Mouse (Mus musculus) spleen, adult 2 months (tissue): Measurements from ENCODE around the gene Nol3. TPM values are rescaled to one million over a fixed set of nuclear protein-coding genes. Genes with fewer than 3 reads are reported as not detected.

Source experiments
- DNase-seq, 2 experiments: peaks; one replicate each; pipeline versions ENCODE4 v3.0.0 to v3.0.0-alpha.2; 2012 to 2021; ENCODE audit warnings: low spot score in 2 of 2, low read depth in 1 of 2
- H3K27ac ChIP-seq: fragments of 200-500 bp; 2 replicates; pipeline ENCODE4 v1.5.1; 2012; ENCODE audit warnings: low read length, inconsistent platforms; ENCODE audit not compliant: insufficient read depth
- H3K27me3 ChIP-seq: fragments of 200-500 bp; 2 replicates; pipeline ENCODE4 v1.6.1; 2012; ENCODE audit warnings: mild to moderate bottlenecking, moderate library complexity, low read length, inconsistent platforms; ENCODE audit not compliant: control insufficient read depth, insufficient read depth
- H3K36me3 ChIP-seq: fragments of 200-500 bp; 2 replicates; pipeline ENCODE4 v1.6.1; 2012; ENCODE audit warnings: mild to moderate bottlenecking, low read length, inconsistent platforms; ENCODE audit not compliant: control insufficient read depth, insufficient read depth
- H3K4me1 ChIP-seq: fragments of 200-500 bp; 2 replicates; pipeline ENCODE4 v1.6.1; 2011; ENCODE audit warnings: inconsistent platforms; ENCODE audit not compliant: control insufficient read depth, insufficient read depth, insufficient read length
- H3K4me3 ChIP-seq: fragments of 200-500 bp; 2 replicates; pipeline ENCODE4 v1.5.1; 2011; ENCODE audit warnings: mild to moderate bottlenecking, inconsistent platforms; ENCODE audit not compliant: insufficient read depth, insufficient read length; ENCODE audit errors: extremely low read depth
- CTCF ChIP-seq: fragments of 200-500 bp; IDR thresholded peaks from 2 replicates; pipeline ENCODE4 v1.5.1; 2011; ENCODE audit warnings: mild to moderate bottlenecking, inconsistent platforms; ENCODE audit not compliant: insufficient read depth, insufficient read length, insufficient replicate concordance; ENCODE audit errors: extremely low read depth
- POLR2A ChIP-seq: fragments of 200-500 bp; IDR thresholded peaks from 2 replicates; pipeline ENCODE4 v1.6.1; 2011; ENCODE audit warnings: low read depth, low read length, inconsistent platforms
- WGBS: fragments of 180-500 bp; shearing (Covaris S2); methylation state at CpG from one replicate; pipeline ENCODE4 v1.1.7; 2018; 5-methylcytosine and 5-hydroxymethylcytosine counted together
- polyA plus RNA-seq: library from polyadenylated mRNA; depleted of rRNA; stranded (reverse); fragments of >200 nt; gene quantifications from 2 replicates; pipeline ENCODE4 v1.2.3, GENCODE M21; 2012

Gene Nol3
- polyA plus RNA-seq, 1 experiment = 0.70 TPM

DNA sequence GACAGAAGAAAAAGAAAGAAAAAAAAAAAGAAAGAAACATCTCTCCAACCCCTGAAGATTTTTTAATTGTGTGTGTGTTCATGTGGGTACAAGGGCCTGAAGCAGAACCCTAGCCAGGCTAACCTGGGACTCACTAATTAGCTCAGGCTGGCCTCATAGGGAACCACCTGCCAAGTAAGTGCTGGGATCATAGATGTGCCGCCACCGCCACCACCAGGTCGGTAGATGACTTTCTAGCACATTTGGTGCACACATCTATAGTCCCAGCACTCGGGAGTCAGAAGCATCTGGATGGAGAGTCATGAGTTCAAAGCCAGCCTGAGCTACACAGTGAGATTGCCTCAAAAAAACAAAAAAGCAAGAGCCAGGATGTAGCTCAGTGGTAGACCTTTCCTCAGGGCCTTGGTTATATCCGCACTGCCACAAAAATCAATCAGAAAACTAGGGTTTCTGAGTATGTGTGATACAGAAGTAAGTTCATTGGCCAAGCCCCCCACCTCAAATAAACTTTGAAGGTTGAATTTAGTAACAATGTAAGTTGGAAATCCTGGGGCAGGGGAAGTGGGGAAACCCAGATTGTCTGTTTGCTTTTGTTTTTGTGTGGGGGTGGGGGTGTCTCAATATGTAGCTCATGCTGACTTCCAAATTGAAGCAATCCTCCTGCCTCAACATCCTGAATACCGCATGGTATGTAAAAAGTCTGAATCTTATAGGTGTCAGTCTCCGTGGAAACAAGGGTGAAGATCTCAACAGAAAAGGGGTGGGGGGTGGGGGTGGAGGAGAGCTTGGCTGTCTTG lies 18.4 kb upstream of the Nol3 start:
- H3K27me3 ChIP-seq = no peaks in the 10 kb centered on the region
- H3K36me3 ChIP-seq = no peaks in the 10 kb centered on the region; the same call in 1 of the 2 replicates
- WGBS = 87% methylated on average over 7 of the region's 7 CpGs
- DNase-seq = no peak
- no peak overlapping the region for H3K27ac ChIP-seq
- peaks cover 33% of the 10 kb centered on the region for H3K4me1 ChIP-seq
- TF ChIP-seq CTCF = no peak
- no peak for TF ChIP-seq POLR2A
- H3K4me3 ChIP-seq = no peak overlapping the region

GRCm38 (mm10) chr8:105258911-105259720 lies 16.8 kb upstream of the Nol3 start:
- Histone ChIP-seq H3K27me3 (no peaks in the 10 kb centered on the region), H3K27ac (no peak overlapping the region), H3K36me3 (no peaks in the 10 kb centered on the region; the same call in 1 of the 2 replicates), H3K4me3 (peak overlapping the region; percentile 26; the same call in 1 of the 2 replicates), H3K4me1 (peaks cover 29% of the 10 kb centered on the region)
- no peak for DNase-seq
- no peak for TF ChIP-seq POLR2A
- TF ChIP-seq CTCF = no peak
- WGBS = 53% methylated on average over 55 of the region's 55 CpGs

DNA sequence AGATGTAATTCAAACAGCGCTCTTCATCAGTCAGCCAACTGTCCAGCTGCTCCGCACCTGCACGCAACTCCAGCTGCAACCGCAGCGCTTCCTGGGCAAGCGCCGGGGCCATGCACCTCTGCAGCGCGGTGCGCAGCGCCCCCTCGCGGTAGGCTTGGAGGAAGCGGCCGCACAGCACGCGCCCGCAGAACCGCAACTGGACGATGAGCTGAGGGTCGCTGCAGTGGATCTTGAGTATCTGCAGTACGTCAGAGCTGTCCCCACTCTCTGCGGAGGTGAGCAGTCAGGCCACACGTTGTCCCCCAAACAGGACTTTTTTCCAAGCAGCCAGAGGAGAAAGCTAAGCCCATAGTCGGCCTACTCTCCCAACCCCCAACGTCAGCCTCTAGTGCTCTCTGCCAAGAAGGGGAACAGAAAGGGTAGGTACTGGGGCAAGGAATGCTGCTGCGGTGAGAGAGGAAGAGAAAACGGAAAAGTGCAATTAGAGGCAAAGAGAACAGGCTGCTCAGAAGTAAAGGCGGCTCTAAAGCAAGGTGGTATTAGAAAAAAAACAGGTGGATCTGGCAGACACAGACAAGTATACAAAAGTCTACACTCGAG lies 16.1 kb upstream of the Nol3 start:
- Histone ChIP-seq H3K27me3 (no peaks in the 10 kb centered on the region), H3K36me3 (no peaks in the 10 kb centered on the region; the same call in 1 of the 2 replicates), H3K27ac (no peak overlapping the region), H3K4me3 (peak overlapping the region; percentile 36; the same call in 1 of the 2 replicates), H3K4me1 (peaks cover 23% of the 10 kb centered on the region)
- peak; percentile 92 for TF ChIP-seq CTCF
- TF ChIP-seq POLR2A = no peak
- 3% methylated on average over 30 of the region's 30 CpGs for WGBS
- DNase-seq = peak; percentile 45 to 66

- DNase-seq = no peak
- no peaks in the 10 kb centered on the region; the same call in 1 of the 2 replicates for H3K36me3 ChIP-seq
- no peak overlapping the region for H3K27ac ChIP-seq
- TF ChIP-seq CTCF = no peak
- peaks cover 20% of the 10 kb centered on the region for H3K4me1 ChIP-seq
- no peak overlapping the region for H3K4me3 ChIP-seq
- WGBS = 86% methylated on average over 7 of the region's 7 CpGs
- H3K27me3 ChIP-seq = no peaks in the 10 kb centered on the region
Measured at GRCm38 (mm10) chr8:105260371-105261099, 15.4 kb upstream of the Nol3 start.

GRCm38 (mm10) chr8:105261326-105261980 lies 14.5 kb upstream of the Nol3 start:
- H3K36me3 ChIP-seq = no peaks in the 10 kb centered on the region; the same call in 1 of the 2 replicates
- no peak overlapping the region for H3K4me3 ChIP-seq
- DNase-seq = no peak
- no peak overlapping the region for H3K27ac ChIP-seq
- H3K27me3 ChIP-seq = no peaks in the 10 kb centered on the region
- H3K4me1 ChIP-seq = peaks cover 20% of the 10 kb centered on the region
- TF ChIP-seq CTCF (no peak), POLR2A (no peak)
- 92% methylated on average over 12 of the region's 12 CpGs for WGBS
